Mouse (Mus musculus): ENCODE results near the gene Pex11g.

The Pex11g gene

GRCm38 (mm10) chr8:3415661-3416060, 51.8 kb downstream of the Pex11g start:
- no peak for DNase-seq (ENCODE audit: low spot score)

GRCm38 (mm10) chr8:3415259-3415658, 52.2 kb downstream of the Pex11g start:
- DNase-seq (ENCODE audit: low spot score): no peak

GRCm38 (mm10) chr8:3414639-3415190, 52.8 kb downstream of the Pex11g start:
- DNase-seq (ENCODE audit: low spot score): no peak

- no peak for DNase-seq (ENCODE audit: low spot score)
Observed at GRCm38 (mm10) chr8:3412816-3413215, 54.7 kb downstream of the Pex11g start.

DNA sequence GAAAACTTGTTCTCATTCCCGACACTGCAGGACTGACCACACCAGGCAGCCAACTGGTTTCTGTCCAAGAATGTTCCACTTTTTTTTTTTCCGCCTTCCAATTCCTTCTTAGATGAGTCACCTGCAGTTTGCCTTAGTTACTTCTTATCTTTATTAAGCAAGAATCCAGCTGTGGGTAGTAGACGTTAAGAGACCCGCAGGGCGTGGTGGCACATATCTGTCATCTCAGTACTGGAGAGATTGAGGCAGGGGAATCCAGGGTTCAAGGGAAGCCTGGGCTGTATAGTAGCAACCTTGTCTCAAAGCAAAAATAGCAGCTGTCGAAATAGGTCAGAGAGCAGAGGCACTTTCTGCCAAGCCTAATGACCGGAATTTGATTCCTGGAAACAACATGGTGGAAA, 55.6 kb downstream of the Pex11g start:
- DNase-seq (ENCODE audit: low spot score): no peak

- no peak for DNase-seq (ENCODE audit: low spot score)
Observed at GRCm38 (mm10) chr8:3411085-3411484, 56.4 kb downstream of the Pex11g start.

DNA sequence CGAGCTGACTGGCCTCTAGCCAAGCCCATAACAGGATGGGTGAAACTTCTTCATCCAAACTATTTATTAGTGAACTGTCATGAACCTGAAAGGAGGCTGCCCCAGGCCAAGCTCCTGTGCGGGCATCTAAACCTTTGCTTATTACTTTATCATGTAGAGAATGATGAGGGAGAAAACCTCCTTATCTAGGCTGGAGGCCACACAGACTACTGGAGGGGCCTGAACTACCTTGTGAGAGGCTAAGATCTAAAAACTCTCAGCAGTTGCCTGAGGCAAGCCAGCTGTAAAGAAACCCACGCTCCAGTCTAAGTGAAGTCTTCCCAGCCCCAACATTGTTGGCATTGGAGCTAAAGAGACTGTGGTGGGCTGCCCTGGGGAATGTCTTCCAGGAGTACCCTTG, 60.1 kb downstream of the Pex11g start:
- DNase-seq (ENCODE audit: low spot score): no peak

Measured in ovary, postnatal 14 days (tissue).